Mouse (Mus musculus) cerebellum, adult 11 months (tissue): ENCODE data around the gene Epop.
A peak's percentile ranks its signal among the peaks of the same experiment; 100 is the strongest.

ENCODE experiments used
- DNase-seq: peaks from one replicate; pipeline ENCODE4 v3.0.0; 2022

Gene Epop

DNA sequence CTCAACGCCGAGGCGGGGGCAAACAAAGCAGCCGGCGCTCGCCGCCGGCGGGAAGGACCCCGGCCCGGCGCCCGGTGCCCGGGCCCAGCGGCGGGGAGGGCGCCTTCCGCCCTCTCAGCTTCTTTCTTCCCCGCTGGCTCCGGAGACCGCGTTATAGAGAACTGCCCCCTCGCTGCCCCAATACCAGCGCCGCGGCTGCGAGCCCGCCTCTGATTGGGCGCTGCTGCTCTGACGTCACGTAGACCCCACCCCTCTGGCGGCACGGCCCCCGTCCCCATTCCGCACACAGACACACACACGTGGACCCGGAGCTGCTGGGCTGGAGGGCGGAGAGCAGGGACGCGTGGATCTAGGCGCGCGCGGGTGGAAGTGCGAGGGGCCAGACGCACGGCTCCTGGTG lies at the start of gene Epop:
Gene Epop (minus strand): TSS at position 127 of the 400 bp plus-strand sequence.
- DNase-seq = peak; percentile 56

DNA sequence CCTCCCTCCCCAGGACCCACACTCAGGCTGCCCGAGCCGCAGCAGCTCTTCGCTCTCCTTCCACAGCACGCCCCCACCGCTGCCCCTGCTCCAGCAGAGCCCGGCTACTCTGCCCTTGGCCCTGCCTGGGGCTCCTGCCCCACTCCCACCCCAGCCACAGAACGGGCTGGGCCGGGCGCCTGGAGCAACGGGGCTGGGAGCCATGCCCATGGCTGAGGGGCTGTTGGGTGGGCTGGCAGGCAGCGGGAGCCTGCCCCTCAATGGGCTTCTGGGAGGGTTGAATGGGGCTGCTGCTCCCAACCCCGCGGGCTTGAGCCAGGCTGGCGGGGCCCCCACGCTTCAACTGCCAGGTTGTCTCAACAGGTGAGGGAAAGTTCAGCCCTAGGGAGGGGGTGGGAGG lies 48.8 kb upstream of the Epop start:
- no peak for DNase-seq

DNA sequence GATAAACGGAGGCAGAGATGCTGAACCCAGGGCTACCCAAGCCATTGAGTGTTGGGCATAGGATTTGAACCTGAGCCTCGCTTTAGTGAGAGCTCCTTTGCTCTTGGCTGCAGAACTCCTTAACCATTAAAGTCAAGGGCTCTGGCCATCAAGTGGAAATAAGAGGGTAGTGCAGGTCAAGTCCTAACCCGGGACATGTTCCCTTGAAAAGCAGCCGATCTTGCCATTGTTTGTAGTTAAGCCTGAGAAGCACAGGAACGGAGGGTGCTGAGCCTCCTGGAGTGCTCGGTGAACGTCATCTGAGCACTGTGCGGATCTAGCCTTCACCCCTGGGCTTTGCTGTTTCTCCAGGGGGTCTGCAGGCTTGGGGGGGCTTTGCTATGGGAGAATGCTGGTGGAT lies 48.3 kb upstream of the Epop start:
- DNase-seq = no peak

DNA sequence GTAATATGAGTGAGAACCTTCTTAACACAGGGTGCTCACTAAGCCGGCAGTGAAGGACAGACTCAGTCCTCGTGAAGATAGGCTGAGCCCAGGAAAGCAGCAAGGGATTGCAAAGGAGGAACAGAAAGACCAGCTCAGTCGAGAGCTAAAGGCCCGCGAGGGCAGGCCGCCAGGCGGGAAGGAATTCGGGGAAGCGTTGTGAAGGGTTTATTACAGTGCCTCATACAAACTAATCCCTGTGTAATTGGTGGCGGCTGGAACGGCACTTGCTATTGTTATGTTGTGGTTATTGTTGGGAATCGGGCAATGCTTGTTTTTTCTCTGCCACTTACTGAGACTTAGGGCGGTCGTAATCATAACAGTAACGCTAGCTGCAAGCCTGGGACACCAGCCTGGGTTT lies 47.9 kb upstream of the Epop start:
- DNase-seq = no peak

DNA sequence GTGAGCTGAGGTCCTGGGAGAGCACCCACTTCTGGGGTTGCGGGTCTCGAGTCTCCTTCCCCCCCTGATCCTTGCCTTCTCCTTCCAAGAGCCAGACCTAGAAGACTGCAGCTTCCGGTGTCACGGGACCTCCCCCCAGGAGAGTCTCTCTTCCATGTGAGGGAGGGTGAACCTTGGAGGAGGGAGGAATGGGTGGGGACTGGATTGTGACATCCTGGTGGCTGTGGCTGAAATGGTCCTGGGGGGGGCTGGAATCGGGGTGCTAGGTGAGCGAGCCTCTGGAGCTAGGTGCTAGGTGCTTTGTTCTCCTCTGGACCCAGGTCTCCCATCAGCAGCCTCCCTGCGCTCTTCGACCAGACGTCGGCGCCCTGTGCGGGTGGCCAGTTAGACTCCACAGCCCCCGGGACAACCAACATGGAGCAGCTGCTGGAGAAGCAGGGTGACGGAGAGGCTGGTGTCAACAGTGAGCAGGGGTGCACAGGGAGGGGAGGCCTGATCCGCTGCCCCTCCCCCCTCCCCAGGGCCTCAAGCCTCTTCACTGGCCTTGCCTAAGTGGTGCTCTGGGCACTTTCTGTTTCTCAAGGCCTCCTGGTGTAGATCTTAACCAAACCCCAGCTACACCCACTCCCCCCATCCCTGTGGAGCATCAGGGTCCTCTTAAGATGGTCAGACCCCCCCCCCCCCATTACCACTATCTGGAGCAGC lies 46.7 kb upstream of the Epop start:
- no peak for DNase-seq

DNA sequence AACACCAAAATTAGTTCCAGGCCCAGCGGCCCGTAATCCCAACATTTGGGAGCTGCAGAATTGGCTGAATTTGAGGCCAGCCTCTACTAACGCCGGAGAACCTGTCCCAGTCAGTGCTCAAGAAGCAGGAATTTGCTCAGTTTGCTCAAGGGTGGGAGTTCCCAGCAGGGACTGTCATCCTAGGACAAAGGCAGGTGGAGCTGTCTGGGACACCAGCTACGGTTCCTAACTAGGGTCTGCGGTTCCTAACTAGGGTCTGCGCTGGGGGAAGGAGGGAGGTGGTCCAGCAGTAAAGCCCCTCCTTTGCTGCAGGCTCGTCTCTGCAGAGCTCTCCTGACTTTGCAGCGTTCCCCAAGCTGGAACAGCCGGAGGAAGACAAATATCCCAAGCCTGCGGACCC lies 43.6 kb upstream of the Epop start:
- DNase-seq = no peak

DNA sequence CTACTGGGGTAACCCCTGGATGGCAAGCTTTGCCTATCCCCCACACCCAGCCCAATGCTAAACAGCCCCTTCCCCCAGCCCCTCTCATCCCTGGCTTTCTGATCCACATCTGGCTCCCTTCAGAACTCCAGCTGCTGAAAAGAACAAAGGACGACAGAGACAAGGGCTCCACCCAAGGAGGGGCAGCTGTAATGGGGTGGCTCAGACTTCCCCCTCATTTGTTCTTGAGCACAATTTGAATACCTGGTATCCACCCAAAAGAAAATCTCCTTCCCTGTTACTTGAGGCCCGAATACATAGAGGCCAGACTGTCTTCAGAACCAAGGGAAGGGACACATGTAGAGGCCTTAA lies 41.6 kb upstream of the Epop start:
- no peak for DNase-seq

DNA sequence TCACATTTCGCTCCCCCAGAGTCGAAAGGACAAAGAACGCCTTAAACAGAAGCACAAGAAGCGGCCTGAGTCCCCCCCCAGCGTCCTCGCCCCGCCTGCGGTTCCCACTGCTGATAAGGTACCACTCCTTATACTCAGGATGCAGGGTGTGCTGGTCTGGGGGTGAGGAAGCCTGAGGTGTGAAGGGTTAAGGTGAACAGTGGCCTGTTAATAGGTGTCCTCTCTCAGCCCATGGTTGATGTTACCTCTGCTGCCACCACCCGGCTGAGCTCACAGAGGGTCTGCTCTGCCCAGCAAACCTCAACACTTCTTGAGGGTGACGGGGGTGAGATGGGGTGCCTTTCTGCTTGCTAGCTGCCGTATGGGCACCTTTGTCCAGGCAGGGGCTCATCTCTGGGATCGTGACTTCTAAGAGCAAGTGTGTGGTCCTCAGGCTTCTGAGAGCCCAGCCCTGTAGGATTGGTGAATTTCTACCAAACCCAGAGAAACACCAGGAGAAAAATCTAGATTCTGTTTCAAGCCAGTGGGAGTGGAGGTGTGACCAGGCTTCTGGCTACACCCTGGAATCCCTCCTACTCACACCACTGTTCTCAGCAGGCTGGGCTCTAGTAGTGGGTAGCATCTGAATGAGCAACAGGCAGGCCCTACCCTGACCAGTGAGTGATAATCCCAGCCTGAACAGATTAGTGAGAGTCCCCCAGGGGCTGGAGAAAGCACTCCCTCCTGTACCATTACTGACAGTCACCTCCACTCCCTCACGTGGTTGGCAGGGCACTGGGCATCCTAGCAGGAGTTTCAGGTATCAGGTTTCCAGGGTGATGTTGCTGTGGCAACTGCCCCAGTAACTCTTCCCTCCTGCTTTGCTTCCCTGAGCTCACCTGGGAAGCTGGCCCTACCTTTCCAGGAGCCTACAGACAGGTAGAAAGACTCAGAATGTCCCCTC lies 41.0 kb upstream of the Epop start:
- DNase-seq = no peak

DNA sequence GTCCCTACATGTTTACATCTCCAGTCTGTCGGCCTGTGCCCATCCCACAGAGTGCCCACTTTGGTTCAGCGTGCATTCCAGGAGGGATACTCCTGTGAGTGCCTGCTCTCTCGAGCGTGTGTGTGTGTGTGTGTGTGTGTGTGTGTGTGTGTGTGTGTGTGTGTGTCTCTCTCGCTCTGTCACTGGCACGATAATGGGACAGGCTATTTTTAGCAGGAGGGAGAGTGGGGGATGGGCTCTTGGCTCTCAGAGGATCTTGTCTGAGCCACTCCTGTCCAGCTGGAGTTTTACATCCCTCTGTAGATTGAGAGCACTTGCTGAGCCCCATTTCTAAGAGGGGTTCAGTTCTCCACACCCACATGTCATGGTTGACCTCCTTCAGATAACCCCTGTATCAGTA lies 40.3 kb upstream of the Epop start:
- no peak for DNase-seq

DNA sequence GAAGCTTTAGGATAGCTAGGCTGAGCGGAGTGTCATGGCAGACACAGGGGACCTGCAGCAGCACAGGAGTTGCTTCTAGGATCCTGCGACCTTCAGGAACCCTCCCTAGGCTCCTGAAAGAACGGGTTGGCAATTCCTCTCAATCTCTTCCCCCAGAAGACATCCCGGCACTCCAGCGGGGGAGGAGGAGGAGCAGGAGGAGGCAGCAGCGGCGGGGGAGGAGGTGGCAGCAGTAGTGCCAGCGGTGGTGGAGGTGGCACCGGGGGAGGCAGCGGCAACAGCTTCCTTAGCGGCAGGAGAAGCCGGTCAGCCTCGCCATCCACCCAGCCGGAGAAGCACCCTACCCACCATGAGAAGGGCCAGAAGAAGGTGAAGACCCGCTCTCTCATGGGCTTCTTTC lies 39.8 kb upstream of the Epop start:
- DNase-seq = no peak

DNA sequence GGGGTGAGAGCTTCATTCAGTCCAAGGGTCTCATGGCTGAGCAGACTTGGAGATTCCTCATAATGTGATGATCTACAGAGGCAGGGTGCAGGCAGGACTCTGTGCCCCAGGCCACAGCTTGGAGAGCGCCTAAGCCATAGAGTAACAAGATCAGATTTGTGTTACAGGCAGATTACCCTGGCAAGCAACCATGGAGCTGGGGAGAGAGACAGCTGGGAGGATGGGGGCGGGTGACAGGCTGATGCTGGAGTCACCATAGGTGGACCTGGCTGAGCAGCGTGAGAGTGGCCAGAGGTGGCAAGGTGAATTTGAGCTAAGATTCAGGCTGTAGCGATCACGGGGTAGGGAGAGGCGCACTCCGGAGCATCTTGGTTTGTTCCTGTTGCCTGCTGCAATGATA lies 38.7 kb upstream of the Epop start:
- DNase-seq = no peak

DNA sequence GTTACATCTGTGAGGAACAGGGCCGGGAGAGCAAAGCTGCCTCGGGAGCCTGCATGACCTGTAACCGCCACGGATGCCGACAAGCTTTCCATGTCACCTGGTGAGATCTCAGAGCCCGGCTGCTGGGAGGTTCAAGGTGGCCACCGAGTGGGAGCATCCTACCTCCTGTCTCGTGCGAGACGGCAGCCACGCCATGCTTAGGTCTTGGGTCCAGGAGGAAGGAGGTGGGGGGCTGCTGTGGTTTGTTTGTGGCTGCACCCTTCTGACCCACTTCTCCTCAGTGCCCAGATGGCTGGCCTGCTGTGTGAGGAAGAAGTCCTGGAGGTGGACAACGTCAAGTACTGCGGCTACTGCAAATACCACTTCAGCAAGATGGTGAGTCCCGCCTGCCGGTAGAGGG lies 37.3 kb upstream of the Epop start:
- DNase-seq = no peak

DNA sequence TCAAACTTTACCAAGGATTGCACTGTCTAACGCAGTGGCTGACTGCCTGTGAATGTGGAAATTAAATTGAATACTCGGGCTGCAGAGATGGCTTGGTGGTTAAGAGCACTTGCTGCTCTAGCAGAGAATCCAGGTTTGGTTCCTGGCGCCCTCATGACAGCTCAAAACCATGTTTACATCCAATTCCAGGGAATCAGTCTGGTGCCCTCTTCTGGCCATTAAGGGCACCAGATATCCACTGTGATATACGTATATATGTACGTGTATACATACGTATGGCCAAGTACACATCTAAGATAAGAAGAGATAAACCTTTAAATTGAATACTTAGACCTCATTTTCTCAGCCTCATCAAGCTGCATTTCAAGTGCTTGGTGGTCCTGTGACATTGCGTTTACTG lies 36.7 kb upstream of the Epop start:
- no peak for DNase-seq

DNA sequence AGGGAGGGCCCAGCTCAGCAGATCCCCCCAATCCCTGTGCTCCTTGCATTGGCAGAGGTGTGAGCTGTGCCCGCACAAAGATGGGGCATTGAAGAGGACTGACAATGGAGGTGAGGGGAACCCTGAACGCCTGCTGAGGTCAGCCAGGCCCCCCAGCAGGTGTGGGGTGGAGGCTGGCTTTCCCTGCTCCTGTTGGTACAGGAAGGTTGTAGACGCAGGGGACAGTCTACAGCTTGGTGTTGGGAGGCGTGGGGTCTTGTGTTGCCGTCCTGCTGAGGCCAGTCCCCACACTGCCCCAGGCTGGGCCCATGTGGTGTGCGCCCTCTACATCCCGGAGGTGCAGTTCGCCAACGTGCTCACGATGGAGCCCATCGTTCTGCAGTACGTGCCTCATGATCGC lies 35.9 kb upstream of the Epop start:
- no peak for DNase-seq

DNA sequence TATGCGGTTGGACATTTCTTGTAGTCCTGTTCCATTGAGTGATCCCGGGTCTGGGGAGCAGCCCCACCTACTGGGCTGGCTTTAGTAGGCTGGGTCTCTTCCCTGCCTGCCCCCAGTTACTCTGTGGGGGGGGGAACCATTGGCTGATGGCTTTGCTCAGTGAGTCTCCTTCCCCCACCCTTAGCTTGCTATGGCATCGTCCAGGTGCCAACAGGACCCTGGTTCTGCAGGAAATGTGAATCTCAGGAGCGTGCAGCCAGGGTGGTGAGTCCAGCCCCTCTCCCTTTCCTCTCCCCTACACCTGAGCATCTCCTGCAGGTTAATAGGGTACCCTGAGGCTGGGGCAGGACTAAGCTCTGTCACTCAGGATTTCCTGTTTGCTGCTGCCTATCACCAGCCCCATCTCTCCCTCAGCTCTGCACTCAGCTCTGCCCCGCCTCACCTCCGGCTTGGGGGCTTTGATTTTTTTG lies 35.3 kb upstream of the Epop start:
- no peak for DNase-seq

DNA sequence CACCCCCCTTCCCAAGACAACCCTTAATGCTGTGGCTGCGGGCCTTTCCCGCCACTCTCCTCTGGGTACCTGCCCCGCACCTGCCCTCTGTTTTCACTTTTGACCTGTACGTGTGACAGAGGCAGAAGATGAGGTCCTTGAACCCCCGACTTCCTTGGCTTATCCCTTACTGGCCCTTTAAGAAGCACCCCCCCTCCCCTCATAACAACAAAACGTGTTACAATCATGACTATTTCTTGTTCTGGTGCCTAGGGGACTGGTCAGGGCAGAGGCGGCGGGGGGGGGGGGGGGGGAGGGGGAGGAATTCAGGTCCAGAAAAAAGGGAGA lies 34.8 kb upstream of the Epop start:
- no peak for DNase-seq

DNA sequence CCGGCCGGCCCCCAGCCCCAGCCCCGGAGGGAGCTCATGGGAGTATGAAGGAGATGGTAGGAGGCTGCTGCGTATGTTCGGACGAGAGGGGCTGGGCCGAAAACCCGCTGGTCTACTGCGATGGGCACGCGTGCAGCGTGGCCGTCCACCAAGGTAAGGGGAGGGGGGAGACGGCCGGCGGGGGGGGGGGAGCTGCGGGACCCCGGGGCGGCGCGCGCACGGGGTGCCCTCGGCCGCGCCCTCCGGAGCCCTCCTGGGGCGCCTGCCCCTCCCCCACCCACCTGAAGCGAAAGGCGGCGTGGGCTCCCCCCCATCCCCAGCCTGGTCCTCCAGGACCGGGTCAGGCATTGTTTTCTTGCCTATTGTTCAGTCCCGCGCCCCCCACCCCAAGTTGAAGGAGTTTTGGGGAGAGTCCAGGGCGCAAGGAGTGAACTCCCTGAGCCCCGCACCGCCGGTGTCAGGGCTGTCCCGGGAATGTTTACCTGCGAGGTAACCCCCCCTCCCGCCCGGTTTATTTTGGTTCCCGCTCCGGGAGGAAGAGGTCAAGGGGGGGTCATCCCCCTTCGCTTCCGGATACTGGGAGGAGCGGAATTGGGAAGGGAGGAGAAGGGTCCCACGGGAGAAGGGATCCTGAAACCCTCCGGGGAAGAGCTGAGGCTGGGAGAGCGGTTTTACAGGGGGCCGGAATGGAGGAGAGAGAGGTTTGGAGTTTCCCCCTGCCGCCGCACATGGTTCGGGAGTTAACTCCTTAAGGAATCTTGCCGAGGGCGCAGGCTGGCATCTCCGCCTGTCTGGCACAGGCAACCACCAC lies 34.2 kb upstream of the Epop start:
- peak; percentile 54 for DNase-seq

DNA sequence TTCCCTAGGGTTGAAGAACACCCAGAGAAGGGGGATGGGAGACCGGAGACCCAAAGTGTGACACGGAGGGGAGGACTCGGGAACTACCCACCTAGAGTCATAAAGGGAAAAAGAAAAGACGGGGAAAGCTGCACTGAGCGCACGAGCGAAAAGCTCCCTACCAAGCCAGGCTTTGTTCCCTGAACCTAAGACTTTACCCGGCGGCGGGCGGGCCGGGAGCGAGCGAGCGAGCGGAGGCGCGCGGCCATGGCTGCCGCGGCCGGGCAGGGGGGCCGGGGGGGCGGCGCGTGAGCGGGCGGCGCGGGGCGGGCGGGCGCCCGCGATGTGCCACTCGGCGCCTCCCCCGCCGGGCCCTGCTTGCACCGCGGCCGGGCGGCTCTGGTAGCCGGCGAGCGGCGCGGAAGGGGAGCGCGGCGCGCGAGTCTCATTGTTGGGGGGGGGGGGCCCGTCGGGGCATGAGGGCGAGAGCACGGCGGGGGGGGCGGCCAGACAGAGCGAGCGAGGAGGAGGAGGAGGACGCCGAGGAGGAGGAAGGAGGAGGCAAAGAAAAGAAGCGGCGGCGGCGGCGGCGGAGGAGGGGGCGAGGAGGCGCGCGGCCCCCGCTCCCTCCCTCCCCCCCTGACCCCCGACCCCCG lies 33.5 kb upstream of the Epop start, which contains the start of gene Mllt6:
Gene Mllt6 (plus strand): TSS at position 522 of the 635 bp plus-strand sequence.
- DNase-seq = peak; percentile 68

DNA sequence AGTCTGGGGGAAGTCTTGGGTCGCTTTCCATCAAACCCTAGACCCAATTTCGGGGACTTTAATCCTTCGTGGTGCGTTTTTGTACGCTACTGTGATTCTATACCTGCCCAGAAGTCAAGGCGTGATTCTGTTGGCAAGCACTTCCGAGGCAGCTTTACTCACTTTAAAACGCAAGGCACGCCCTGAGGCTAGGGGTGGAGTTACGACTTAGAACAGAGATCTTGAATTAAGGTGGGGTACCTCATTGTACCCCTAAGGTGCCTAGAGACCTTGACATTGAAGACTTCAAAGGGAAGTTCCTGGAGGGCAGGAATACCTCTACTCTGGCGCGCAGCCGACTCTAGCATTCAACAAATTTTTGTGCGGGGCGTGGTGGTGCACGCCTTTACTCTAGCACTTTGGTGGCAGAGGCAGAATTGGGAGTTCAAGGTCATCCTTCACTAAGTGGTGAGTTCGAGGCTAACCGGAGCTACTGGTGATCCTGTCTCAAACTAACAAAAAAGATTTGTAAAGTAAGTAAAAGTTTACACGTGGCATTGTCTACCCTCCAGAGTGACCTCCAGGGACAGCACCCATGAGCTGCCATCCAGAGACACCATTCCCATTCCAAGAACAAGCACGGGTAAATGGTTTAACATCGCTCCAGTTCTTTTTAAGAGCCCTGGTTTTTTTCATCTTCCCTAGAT lies 32.8 kb upstream of the Epop start:
- no peak for DNase-seq

DNA sequence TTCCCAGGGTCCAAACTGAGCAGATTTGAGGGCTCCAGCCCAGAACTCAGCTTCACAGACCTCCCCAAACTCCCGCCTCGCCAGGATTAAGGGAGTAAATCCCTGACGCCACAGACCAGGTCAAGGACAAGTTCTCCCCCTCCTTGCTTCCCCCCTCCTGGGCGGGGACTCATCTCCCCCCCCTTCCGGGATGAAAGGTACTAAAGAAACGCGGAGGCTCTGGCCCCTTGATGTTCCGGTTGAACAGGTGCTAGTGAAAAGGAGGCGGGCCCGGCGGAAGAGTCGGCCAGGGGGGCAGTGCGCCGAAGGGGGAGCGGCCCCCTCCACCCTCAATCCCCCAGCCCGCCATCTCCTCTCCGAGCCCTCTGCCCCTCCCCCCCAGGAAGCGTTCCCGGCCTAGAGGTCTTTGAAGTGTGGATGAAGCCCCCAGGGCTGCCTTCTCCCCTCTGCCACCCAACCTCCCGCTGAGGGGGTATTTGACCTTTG lies 32.2 kb upstream of the Epop start:
- peak; percentile 44 for DNase-seq

DNA sequence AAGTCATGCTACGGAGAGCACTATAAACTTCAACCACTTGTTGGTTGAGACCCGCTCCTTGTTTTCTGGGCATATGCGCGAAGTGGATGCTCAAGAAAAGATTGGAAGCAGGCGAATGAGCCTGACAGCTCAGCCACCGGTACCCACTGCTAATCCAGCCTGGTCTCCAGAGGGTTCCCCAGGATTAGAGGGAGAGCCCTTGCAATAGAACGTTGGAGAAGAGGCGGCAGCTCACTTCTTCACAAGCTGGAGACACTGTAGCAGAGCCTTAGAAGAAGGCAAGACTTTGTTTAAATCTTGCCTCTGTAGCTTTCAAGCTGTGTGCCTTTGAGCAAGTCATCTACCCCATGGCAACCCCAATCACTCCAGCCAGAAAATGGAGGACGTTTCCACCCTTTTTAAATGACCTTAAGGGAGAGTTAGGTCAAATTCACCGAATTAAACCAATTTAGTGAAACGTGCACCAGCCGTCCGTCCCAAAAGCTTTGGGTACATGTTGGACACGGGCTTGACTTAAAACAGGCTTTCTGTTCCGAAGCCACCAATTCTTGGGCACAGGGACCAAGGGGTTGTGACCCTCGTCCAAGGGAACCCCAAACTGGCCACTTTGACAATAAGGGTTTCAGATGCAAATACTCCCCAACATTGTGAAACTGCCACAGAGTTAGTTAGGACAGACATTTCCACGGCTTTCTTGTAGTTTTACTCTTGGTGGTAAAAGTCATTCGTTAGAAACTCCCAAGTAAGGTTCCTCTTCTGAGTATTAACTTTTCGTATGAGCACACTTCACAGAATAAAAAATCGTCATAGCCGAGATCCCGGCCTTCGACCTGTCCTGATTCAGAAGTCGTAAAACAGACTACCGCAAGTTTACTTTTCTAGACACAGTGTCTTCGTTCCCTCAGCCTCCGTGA lies 31.5 kb upstream of the Epop start:
- no peak for DNase-seq
